Mouse (Mus musculus) gastrocnemius, adult 2 months (tissue): Measurements from ENCODE around the gene Hmmr. TPM values are rescaled to one million over a fixed set of nuclear protein-coding genes. Genes with fewer than 3 reads are reported as not detected.

Experiments used
- DNase-seq: peaks from one replicate; pipeline ENCODE4 v3.0.0; 2022
- H3K27ac ChIP-seq: fragments of 200-600 bp; 2 replicates; pipeline ENCODE4 v1.8.1; 2022; ENCODE audit warnings: mild to moderate bottlenecking
- H3K4me3 ChIP-seq: fragments of 200-600 bp; 2 replicates; pipeline ENCODE4 v1.8.1; 2022; ENCODE audit warnings: mild to moderate bottlenecking, moderate library complexity
- CTCF ChIP-seq: fragments of 200-600 bp; IDR thresholded peaks from 2 replicates; pipeline ENCODE4 v1.8.1; 2022; ENCODE audit warnings: antibody characterized with exemption, mild to moderate bottlenecking, moderate library complexity
- intact Hi-C: fragments of 180-260 bp; cut with DNase I; formaldehyde crosslinking; loops from one replicate; pipeline ENCODE4 v1.15.1; 2025
- long read RNA-seq, 2 experiments: library from polyadenylated mRNA; stranded (forward); transcript quantifications; one replicate each; pipeline ENCODE4 v2.0.0; 2021
- total RNA-seq, 2 experiments: library from RNA; stranded (reverse); gene quantifications; 2 replicates each; pipeline ENCODE4 v1.2.3; 2021

Hmmr gene
- total RNA-seq = under 1 TPM in 1 of 2 experiments, not detected in 1; 0.08 TPM
- long read RNA-seq, experiment 1 = 0 reads
- long read RNA-seq, experiment 2 = 0 reads

- peak within 1 kb of the TSS; percentile 96 for H3K4me3 ChIP-seq
- intact Hi-C loops = loop anchor here (1.0 to 2.0 kb wide), 2 partner anchors 19 to 41 kb away; no protein-coding TSS in a partner anchor
- no peak for TF ChIP-seq CTCF
- DNase-seq = peak; percentile 94
- H3K27ac ChIP-seq = peak within 1 kb of the TSS; percentile 91
Measured at GRCm38 (mm10) chr11:40733339-40734174, at the start of gene Hmmr, which contains the start of gene Nudcd2. Hmmr (minus strand) TSS chr11:40733422. Nudcd2 (plus strand) TSS chr11:40733667.

- Histone ChIP-seq H3K27ac (no peak overlapping the region), H3K4me3 (no peak overlapping the region)
- no peak for TF ChIP-seq CTCF
- DNase-seq = no peak
- intact Hi-C loops = no loop called here
Measured at GRCm38 (mm10) chr11:40781857-40782256, 48.6 kb upstream of the Hmmr start.

- H3K4me3 ChIP-seq = peak overlapping the region; percentile 32; the same call in 1 of the 2 replicates
- peak; percentile 84 for TF ChIP-seq CTCF
- intact Hi-C loops = no loop called here
- DNase-seq = no peak
- no peak overlapping the region for H3K27ac ChIP-seq
Measured at GRCm38 (mm10) chr11:40775315-40776269, 42.4 kb upstream of the Hmmr start.

DNA sequence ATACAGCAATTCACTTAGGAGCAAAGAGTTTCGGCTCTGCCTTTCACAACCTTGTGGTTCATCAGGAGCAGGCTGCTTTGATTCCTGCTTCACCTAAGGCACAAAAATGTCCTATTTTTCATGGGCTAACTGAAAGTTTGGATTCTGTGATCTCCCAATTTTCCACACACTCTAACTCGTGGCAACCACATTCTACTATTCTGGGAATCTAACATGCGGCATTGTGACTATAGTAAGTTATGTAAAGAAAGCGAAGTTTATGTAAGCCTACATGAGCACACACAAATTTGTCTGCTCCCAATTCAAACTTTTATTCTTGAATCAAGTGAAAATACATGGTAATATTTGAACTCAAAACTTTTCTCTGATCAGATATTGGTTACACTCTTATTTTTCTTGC is 31.5 kb upstream of the Hmmr start:
- H3K4me3 ChIP-seq = no peak overlapping the region
- intact Hi-C loops = loop anchor here (5.0 kb wide), 2 partner anchors 87 to 162 kb away; no protein-coding TSS in a partner anchor
- DNase-seq = no peak
- no peak for TF ChIP-seq CTCF
- no peak overlapping the region for H3K27ac ChIP-seq

- Histone ChIP-seq H3K4me3 (no peak overlapping the region), H3K27ac (no peak overlapping the region)
- TF ChIP-seq CTCF = peak; percentile 87
- no peak for DNase-seq
- intact Hi-C loops = loop anchor here (5.0 kb wide), 2 partner anchors 86 to 161 kb away; no protein-coding TSS in a partner anchor
Measured at GRCm38 (mm10) chr11:40763395-40763794, 30.2 kb upstream of the Hmmr start.

GRCm38 (mm10) chr11:40759896-40760295 is 26.7 kb upstream of the Hmmr start:
- TF ChIP-seq CTCF = no peak
- no peak overlapping the region for H3K4me3 ChIP-seq
- DNase-seq = peak; percentile 59
- intact Hi-C loops = loop anchor here (5.0 kb wide), 2 partner anchors 83 to 158 kb away; no protein-coding TSS in a partner anchor
- no peak overlapping the region for H3K27ac ChIP-seq

DNA sequence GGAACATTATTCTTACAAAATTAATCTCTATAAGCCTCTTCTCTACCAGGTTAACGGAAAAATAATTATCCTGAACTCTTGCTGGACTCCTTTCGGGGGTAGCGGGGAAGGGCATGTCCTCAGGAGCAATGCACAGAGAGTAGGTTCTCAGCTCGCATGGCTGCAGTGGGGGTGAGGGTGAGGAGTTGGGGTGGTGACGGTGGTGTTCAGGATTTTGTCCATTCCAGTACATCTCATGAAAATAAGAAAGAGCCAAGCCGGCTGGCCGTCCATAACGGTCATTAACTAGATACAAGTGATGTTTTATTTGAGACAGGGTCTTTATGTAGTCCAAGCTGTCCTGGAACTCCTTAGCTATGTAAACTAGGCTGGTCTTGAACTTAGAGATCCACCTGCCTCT is 22.7 kb upstream of the Hmmr start:
- Histone ChIP-seq H3K27ac (peak overlapping the region; percentile 99; the same call in 1 of the 2 replicates), H3K4me3 (no peak overlapping the region; the same call in 1 of the 2 replicates)
- intact Hi-C loops = loop anchor here (2.0 kb wide), 1 partner anchor 63 kb away; no protein-coding TSS in a partner anchor

DNA sequence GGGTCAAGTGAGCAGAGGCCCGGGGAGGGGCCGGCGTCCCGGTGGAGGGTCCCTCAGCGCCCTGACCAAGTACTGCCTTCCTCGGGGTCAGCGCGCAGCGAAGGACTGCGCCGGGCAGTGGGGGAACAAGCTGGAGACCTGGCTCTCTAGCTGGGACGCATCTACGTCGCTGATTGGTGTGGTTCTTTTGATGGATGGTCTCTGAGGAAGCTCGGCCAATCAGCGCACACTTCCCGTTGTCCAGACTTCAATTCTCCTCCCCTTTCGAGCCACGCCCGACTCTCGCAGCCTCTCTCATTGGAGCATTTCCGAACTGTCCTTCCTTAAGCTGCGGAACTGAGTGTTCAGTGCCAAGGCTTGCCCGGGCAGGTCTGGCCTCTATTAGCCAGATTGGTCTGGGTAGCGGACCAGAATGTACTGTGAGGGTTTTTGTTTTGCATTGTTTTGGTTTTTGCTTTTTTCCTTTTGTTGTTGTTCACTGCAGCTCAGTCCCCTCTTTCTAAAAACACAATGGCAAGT is 21.9 kb upstream of the Hmmr start, which contains the start of gene Ccng1:
Gene Ccng1 (minus strand): TSS at position 203 of the 519 bp plus-strand sequence.
- no peak for TF ChIP-seq CTCF
- peak; percentile 95 for DNase-seq
- Histone ChIP-seq H3K4me3 (peak within 1 kb of the TSS; percentile 88), H3K27ac (peak within 1 kb of the TSS; percentile 99)
- intact Hi-C loops = loop anchor here (2.0 kb wide), 1 partner anchor 62 kb away; no protein-coding TSS in a partner anchor

More for the DNA sequence above, 22.7 kb upstream of the Hmmr start:
- no peak for TF ChIP-seq CTCF
- DNase-seq = no peak

- Histone ChIP-seq H3K27ac (peak overlapping the region; percentile 99), H3K4me3 (peak overlapping the region; percentile 88)
- no peak for DNase-seq
- intact Hi-C loops = loop anchor here (2.0 kb wide), 1 partner anchor 62 kb away; no protein-coding TSS in a partner anchor
- TF ChIP-seq CTCF = no peak
Measured at GRCm38 (mm10) chr11:40754664-40755107, 21.5 kb upstream of the Hmmr start.

DNA sequence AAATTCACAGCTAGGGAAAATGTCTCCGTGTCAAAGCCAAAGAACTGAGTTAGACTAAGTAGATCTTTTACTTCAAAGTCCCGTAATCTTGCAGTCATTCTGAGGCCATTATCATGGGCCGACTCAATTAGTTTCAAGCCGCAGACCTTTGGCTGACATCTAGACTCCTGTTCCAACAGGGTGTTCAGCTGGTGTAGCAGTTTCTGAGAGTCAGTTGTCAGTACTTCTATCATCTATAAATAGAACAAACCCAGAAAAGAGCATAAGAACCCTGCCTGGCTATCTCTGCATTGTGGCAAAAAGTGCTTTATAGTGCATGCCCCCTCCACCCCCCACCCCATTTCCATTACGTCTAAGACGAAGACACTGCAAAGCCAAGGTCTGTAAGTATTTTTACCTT is 20.6 kb upstream of the Hmmr start:
- no peak for TF ChIP-seq CTCF
- peak; percentile 54 for DNase-seq
- Histone ChIP-seq H3K27ac (peak overlapping the region; percentile 99), H3K4me3 (peak overlapping the region; percentile 88)
- intact Hi-C loops = loop anchor here (2.0 kb wide), 2 partner anchors 19 to 61 kb away; no protein-coding TSS in a partner anchor

DNA sequence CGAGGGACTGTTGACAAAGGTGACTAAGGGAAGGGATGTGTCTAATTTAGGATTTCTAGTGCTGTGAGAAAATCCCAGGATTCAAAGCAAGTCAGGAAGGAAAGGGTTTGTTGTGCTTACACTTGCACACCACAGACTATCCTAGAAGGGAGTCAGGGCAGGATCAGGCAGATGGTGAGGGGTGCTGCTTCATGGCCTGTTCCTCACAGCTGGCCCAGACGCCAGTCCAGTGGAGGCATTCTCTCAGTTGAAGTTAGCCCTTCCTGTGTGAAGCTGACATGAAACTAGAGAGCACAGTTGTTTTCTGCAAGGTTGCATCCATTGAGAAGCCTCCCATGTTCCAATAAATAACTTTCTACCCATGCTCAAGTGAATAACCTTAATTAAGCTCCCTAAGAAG is 14.5 kb upstream of the Hmmr start:
- no peak overlapping the region for H3K27ac ChIP-seq
- DNase-seq = no peak
- intact Hi-C loops = no loop called here
- H3K4me3 ChIP-seq = no peak overlapping the region
- no peak for TF ChIP-seq CTCF

GRCm38 (mm10) chr11:40746361-40746760 is 13.1 kb upstream of the Hmmr start:
- TF ChIP-seq CTCF = no peak
- no peak for DNase-seq
- Histone ChIP-seq H3K4me3 (no peak overlapping the region), H3K27ac (no peak overlapping the region)
- intact Hi-C loops = no loop called here
